Mouse (Mus musculus) forelimb bud, embryonic 11.5 days (tissue): ENCODE measurements around the gene Pcmt1.
"Not testable (repeated sequence)": the region's sequence is repeated elsewhere in the genome, so short reads cannot be mapped to it uniquely, and the experiment has no call there.

ENCODE experiments used
- DNase-seq: peaks from one replicate; pipeline ENCODE4 v3.0.0-alpha.2; 2012; ENCODE audit warnings: low read depth, low spot score

Pcmt1 gene

DNA sequence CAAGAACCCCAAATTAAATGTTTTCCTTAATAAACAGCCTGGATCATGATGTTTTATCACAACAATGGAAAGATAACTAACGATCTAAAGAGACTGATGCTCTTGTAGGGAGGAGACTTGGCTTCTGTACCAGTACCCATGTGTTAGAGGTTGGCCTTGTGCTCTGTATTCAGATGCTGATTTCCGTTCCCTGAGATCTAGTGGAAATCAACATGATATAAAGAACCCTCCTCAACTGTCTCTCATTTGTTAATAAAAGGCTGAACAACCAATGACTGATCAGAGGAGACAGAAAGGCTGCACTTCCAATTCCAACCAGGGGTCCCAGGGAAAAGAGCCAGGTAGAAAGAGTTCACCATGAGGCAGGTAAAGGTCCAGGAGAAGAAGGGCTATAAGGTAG lies 35.0 kb downstream of the Pcmt1 start:
- DNase-seq = no peak

DNA sequence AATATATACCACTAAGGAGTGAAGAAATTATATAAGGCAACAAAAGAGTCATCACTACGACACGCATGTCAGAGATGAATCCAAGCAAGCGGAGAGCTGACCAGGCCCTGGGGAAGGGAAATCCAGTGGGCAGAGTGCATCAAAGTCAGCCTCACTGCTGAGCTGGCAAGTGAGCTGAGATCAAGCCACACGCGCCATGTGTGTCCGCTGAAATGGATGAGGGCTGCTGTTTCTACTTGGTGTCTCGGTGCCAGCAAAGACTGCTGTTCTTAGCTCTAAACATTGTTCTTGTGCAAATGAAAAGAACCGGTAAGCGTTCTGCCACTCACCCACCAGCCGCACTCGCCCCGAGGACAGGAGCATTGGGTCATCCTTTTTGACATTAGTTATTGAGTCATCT lies 40.6 kb downstream of the Pcmt1 start:
- no peak for DNase-seq

DNA sequence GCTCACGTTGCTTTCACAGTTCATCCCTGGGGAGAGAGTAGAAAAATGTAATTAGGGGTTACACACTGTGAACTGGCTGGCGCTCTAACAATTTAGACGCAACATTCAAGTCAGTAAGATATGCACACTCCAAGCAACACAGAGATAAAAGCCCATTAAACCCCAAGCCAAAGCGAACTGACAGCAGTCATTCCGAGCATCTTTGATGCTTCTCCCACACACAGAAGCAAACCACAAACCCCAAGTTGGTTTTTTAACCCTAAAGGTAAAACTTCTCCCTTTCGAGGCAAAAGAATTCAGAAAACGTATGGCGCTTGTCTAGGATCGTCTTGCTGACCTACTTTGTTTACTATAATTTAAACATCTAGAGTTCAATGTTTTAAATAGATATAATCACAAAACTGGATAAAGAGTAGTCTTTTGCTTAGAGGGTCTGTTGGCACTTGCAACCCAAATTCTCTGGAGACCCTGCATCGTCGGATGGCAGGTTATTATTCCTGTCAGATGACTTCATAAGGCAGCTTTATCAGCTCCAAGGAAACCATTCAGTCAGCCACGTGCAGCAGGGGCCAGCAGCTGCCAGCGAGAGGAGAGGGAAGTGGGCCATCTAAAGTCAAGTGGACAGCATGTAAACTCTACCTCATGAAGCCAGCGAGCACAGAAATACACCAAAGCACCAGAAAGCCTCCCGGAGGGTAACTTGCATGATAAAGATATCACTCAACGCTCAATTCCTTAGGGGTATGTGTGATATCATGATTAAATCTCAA lies 49.8 kb downstream of the Pcmt1 start:
- DNase-seq = no peak

DNA sequence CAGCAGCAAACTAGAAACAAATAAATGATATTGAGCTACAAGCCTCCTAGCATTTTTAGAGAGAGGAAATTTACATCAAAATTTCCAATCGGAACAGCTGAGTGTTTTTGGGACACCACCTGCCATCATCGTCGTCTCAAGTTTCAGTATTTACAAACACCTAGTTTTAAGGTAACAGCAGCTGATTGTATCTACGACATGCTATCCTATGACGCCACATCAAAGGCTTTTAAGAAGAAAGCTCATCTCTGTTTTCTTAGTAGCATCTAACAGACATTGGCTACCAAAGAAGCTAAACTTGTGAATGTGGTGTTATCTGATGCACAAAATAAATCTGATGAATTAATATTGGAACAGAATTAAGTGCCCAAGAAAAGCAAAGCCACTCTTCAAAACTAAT lies 50.6 kb downstream of the Pcmt1 start:
- no peak for DNase-seq

DNA sequence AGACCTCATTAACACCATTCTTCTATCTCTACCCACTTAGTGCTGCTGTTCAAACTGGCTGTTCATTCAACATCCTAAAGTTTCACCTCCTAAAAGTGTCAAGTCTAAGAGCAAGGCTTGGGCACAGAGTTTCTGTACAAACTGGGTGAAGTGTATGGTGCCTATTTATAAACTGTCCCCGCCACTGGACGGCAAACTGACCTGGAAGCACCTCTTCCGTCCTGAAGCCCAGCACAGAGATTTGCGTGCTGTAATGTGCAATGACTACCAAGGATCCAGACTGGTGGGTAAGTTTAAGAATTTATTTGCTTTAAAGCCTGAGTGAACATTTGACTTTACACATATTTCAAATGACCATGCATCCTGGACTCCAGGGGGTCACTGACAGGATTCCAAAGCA lies 51.8 kb downstream of the Pcmt1 start:
- no peak for DNase-seq

DNA sequence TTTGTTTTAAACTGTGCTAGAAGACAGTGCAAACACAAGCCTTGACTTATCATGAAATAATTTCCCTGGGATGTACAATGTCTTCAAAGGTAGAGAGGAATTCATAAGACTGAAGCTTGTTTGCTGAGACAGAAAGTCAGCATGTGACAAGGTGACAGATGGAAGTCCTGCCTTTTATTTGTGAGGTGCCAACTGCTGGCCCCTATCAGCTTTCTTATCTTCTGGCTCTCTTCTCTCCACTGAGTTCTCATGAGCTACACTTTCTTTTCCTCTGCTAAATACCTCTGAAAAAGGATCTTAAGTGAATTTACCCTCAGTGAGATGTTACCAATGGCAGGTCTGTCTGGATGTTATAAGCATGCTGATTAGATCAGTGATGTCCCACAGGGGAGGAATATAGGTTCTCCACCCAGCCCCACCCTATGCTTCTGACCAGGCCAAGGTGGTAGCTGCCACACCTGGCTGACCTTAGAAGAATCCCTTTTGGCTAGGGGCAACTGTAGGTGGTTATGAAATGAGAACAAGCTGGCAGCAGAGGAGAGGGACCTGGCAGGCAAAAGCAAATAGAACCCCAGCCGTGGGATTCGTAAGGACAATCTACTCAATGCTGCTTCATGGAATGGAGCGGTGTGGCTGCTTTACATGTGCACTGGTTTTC lies 56.9 kb downstream of the Pcmt1 start:
- no peak for DNase-seq

DNA sequence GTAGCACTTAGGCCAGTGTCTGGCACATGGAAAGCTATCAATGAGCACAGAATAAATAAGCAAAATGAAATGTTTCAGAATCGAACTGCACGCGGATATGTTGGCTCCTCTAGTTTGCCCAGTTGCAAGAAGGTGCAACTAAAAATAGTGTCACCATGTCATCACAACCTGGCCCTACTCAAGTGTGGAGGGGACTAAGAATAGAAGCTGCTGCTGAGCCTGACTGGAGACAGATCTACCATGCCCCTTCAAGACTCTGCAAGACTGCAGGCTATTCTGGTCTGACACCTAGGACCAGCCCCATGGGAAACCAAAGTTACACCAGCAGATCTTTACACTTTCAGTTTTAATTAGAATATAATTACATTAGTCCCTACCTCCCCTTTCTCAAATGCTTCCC lies 58.6 kb downstream of the Pcmt1 start:
- DNase-seq = no peak

DNA sequence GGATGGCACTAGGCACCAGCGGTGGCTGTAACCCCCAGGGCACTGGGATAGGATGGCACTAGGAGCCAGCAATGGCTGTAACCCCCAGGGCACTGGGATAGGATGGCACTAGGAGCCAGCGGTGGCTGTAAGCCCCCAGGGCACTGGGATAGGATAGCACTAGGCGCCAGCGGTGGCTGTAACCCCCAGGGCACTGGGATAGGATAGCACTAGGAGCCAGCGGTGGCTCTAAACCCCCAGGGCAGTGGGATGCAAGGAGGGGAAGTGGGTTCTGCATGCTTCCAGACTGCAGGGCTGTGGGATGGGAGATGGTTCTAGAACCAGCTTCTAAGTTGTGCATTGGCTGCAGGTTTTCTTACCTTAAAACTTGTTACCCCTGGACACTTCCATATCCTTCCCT lies 60.2 kb downstream of the Pcmt1 start:
- DNase-seq = no peak

DNA sequence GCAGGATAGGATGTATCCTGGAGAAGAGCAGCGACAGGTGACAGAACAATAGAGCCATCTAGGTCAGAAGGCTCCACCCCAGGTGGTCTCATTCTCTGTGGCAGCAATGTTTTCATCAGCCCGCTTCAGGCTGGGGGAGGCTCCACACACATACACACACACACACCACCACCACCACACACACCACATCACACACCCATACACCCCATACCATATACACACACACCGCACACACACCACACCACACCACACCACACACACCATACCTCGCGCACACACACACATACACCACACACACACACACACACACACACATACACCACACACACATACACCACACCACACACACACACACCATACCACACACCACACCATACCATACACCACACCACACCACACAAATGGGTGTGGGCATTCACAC lies 61.1 kb downstream of the Pcmt1 start:
- DNase-seq = no peak

DNA sequence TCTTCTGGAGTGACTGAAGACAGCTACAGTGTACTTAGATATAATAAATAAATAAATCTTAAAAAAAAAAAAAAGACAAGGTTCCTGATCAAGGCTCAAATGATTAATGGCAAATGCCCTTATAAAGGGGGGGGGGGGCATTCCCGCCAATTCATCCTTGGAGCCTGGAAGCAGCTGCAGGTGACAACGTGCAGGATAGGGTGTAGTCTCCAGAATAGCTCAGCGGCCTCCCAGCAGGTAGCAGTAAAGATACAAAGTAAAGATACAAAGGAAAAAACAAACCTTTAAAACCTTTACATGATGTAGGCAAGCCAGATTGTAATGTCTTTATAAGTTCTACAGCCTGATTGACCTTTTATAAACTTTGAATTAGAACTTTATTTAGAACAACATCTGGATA lies 63.4 kb downstream of the Pcmt1 start:
- not testable (repeated sequence) for DNase-seq

DNA sequence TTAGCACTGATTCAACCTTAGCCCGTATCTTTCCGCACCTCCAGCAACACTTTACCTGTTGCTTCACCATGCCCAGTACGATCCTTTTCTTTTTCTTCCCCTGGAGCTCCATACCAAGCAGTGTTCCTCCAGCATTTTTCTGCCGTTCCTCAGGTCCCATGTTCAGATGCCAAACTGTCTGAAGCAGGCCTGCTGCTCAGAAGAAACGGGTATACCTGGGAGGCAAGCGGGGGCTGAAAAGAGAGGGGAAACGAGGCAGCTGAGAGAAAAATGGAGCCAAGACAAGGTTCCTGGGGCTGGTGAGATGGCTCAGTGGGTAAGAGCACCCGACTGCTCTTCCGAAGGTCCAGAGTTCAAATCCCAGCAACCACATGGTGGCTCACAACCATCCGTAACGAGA lies 63.8 kb downstream of the Pcmt1 start:
- DNase-seq = not testable (repeated sequence)

DNA sequence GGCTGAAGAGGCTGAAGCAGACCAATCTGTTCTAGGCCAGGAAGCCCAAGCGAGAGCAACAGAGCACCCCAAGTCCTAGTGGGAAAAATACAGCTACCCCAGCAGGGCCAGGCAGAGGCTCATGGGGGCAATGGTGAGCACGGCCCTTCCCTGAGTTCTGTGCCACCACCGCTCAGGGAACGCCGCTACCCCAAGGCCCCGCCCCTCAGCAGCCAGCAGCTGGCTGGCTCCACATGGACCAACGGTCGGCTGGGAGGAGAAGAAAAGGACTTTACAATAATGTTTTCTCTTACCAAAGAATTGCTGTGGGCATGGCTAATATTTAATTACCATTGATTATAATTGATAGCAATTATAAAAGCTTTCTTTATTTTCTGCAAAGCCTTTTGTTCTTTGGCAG lies 66.1 kb downstream of the Pcmt1 start:
- no peak for DNase-seq

DNA sequence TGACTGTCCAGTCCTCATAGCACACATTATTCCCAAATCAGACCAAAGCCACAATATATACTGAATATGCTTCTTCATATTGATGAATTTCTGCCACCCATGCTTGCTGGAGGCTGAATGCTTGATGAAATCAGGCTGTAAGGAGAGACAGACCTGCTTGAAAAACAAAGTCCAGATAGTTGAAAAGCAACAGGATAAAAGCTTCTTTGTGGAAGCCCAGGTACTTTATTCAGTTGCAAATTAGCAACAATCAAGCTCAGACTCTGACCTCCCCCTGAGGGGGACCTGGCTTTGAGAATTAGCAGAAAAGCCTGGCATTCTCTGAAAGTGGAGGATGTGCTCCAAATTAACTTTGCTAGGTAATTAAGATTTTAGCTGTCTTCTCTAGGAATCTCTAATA lies 68.7 kb downstream of the Pcmt1 start:
- not testable (repeated sequence) for DNase-seq

DNA sequence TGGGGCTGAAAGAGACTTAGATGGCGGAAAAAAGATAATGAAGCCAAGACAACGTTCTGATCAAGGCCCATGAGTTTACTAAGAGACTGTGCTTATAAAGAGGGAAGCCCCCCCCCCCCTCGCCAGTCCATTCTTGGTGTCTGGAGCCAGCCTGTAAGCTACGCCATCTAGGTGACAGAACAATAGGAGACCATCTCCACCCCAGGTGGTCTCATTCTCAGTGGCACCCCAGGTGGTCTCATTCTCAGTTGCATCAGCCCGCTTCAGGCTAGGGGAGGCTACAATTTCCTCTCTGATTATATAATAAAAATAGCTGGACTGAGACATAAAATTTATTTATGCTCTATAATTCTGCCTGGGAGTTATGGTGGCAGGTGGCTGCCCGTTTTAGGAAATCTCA lies 69.3 kb downstream of the Pcmt1 start:
- DNase-seq = no peak

DNA sequence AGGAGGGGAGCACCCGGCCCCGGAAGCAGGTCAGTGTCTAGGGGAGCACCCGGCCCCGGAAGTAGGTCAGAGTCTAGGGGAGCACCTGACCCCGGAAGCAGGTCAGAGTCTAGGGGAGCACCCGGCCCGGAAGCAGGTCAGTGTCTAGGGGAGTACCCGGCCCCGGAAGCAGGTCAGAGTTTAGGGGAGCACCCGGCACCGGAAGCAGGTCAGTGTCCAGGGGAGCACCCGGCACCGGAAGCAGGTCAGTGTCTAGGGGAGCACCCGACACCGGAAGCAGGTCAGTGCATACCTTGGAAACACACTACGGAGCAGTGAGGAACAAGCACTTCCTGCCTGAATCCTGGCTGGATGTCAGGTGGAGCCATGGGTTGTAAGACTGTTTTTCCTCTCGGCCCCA lies 72.3 kb downstream of the Pcmt1 start:
- no peak for DNase-seq

DNA sequence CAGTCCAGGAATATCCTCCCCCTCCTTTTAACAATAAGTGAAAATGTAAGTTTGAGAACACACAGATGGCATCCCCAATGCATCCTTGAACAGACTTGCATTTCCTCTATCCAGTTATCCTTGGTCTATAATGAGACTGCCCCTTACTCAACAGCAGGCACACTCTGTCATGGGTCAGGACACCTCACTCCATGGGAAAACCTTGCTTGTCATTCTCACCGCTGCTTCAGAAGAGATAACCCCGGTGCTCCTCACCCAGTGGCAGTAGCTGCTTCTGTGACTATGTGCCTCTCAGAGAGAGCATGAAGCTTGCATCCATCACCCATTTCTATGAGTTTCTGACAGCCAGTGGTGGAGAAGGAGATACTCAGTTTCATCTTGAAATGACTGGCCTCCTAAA lies 74.5 kb downstream of the Pcmt1 start:
- no peak for DNase-seq

DNA sequence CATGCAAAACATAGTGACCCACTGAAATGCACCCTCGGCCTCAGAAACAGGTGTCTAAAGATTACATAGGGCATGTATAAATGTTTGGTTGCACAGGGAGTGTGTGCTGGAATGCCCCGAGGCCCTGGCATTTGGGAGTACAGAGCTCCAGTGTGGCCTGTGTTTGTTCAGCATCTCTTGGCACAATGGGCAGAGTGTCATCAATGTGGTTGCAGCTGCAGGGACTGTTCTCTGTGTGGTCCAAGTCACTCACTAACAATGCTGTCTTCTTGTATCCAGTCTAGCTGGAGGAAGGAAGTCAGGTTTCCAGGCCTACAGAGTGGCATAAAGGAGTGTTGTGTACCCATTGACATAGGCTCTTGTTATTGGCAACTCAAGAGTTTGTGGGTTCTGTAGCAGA lies 75.8 kb downstream of the Pcmt1 start:
- DNase-seq = no peak

DNA sequence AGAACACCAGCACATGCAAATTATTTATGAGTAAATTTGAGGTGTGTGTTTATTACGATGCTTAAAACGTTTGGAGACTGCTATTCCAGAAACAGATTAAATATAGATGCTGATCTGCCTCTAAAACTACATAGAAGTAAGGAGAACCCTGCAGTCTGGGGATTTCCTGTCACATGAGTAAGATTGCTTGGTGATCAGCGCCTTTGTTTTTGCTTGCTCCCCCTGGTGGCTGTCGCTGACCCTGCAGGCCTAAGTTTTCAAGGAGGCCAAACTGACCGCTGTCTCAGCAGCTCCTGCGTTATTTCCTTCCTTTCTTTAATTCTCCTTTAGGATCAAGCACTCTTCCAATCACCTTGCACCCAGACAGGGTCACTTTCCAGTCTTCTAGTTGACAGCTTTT lies 80.3 kb downstream of the Pcmt1 start:
- peak; percentile 76 for DNase-seq

DNA sequence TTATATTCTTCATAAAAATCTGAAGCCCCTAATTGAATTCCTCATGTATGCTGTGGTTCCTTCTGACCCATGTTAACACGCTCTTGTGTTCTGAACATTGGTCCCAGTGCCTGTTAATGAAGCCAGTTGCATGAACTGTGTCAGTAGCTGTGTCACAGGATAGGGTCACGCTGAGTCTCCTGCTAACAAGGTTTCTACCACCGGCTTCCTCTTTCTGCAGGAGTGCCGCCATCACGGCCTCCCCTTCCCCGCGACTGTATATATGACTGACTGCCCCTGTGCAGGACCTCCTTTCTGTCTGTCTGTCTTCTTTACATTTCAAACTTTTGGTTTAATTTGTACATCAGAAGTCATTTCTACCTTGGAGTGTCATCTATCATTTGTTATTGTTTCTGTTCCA lies 82.8 kb downstream of the Pcmt1 start:
- no peak for DNase-seq

DNA sequence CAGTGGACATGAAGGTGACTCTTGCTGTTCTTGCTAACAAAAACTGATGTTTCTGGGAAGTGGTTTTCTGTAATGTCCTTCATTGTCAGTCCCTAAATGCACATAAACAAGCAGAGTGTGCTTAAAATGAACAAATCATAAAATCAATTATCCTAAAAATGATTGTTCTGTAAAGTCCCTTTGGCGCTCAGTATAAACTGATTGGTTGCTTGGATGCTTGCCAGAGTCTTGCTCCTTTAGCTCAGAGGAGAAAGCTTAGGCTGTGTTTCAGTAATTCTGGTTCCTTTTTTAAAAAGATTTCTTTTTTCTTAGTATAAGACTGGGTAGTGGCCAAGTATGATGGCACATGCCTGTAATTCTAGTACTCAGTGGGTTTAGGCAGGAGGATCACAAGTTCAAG lies 84.7 kb downstream of the Pcmt1 start:
- no peak for DNase-seq

DNA sequence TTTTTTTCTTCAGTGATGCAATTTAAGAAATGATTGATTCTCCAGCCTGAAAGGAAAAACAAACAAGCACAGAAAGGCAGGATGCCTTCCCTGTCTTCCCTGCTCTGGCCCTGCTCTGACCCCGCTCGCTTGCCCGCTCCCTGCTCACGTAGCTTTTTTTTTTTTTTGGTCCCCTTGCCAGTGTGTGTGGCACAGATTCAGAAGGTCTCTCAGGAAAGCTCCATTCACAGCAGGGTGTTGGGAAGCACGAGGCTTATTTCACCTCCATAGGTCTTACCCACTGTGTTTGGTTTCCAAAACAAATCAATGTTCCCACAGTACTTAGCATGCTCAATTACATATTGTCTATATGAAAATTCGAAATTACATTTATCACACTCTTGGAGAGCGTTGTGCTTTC lies 86.1 kb downstream of the Pcmt1 start:
- no peak for DNase-seq

DNA sequence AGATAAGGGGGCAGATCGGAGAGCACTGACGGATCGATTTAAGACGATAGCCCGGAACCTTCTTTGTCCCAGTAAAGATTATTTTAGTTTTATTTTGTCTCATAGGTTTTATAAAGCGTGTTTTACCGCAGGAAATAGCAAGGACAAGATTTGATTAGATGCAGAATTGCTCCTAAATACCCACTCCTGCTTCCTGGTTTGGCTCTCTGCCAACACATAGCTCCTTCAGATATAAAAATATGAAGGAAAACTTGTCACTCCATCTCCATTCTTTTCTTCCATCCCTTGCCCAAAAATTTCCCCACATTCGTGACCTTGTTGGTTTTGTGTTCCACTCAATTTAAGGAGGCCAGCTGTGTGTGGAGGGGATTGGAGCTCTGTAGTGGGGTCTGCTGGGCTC lies 90.1 kb downstream of the Pcmt1 start:
- DNase-seq = no peak

DNA sequence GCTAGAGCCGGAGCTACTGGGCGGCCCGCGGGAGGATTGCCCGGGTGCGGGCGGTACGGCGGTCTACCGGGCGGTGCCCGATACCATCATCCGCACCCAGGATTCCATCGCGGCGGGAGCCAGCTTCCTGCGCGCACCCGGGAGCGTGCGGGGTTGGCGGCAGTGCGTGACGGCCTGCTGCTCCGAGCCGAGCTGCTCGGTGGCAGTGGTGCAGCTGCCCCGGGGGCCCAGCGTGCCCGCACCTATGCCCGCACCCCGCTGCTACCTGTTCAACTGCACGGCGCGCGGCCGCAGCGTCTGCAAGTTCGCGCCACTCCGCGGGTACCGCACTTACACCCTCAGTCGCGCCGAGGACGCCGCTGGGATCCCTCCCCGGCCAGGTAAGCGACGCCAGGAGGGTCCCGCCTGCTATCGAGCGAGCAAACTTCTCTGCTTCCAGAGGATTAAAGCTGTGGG lies 90.7 kb downstream of the Pcmt1 start:
- DNase-seq = no peak
